Mouse (Mus musculus): ENCODE measurements around the gene Ugt1a6b. TPM values are rescaled to one million over a fixed set of nuclear protein-coding genes. Genes with fewer than 3 reads are reported as not detected.

The Ugt1a6b gene
- polyA plus RNA-seq, 1 experiment from 2014 or later, result 10.9 TPM

DNA sequence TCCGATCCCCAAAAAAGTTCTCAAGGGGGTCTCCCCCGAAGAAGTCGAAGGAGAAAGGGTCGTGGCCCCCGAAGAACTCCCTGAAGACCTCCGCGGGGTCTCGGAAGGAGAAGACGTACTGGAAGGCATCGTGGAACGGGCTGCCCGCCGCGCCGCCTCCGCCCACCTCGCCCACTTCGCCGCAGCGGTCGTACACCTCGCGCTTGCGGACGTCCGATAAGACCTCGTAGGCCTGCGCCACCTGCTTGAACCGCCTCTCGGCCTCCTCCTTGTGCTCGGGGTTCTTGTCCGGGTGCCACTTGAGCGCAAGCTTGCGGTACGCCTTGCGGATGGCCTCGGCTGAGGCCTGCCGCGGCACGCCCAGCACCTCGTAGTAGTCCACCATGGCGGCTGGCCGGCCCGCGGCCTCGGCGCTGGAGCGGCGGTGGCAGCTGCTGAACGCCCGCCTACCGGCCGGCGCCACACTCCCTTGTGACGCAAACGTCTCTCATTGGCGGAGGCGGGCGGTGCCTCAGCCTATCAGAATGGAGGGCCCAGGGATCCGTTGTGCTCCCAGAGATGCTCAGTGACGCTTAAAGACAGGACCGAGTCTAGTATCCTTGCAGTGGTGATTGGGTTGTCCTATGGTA, 102.4 kb downstream of the Ugt1a6b start, which contains the start of gene Dnajb3:
Gene Dnajb3 (minus strand): TSS at position 489 of the 629 bp plus-strand sequence.
- Histone ChIP-seq H3K36me3 (replicated peaks) (no peaks in the 10 kb centered on the region), H3K27ac (replicated peaks) (peak within 1 kb of the TSS; percentile 91), H3K4me3 (replicated peaks) (peak within 1 kb of the TSS; percentile 68), H3K9me3 (replicated peaks) (no peaks in the 10 kb centered on the region), H3K4me1 (replicated peaks) (peaks cover 42% of the 10 kb centered on the region), H3K9ac (peak within 1 kb of the TSS; percentile 75), H3K27me3 (peaks cover 3% of the 10 kb centered on the region; the same call in 1 of the 2 replicates), H3K4me2 (peak within 1 kb of the TSS; percentile 81)
- WGBS (ENCODE audit: insufficient replicate concordance), result 7% methylated on average over 62 of the region's 62 CpGs
- ATAC-seq (ENCODE audit: insufficient read depth), result peak; percentile 84

DNA sequence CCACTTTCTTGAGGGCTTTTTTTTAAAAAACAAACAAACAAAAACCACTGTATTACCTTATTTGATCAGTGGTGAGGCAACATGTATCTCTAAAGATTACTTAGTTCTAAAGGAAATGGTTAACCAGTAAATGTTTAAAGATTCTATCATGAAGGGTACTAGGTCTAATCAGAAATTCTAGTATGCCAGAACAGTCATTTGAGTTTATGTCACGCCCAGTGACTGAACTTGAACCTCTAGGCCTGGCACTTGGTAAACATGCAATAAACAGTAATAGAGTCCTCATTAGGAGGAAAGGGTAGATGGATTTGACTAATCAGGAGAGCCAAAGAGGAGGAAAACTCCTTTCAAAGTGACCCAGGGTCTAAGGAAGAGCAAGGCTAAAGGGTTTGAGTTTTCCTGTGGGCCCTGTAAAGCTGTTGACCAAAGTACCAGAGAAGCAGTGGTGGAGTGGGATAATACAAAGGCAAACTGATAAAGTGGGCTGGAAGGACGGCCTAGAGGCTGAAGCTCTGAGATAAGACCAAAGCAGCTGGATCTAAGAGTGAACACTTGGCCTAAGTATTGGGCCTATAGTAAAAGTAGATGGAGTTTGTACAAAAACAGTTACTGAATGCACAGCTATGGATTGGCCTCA, 103.9 kb downstream of the Ugt1a6b start:
- ATAC-seq (ENCODE audit: insufficient read depth), result peak; percentile 87
- Histone ChIP-seq H3K27ac (replicated peaks) (peak overlapping the region; percentile 91), H3K4me3 (replicated peaks) (no peak overlapping the region), H3K4me1 (replicated peaks) (peaks cover 42% of the 10 kb centered on the region), H3K27me3 (no peaks in the 10 kb centered on the region), H3K36me3 (replicated peaks) (no peaks in the 10 kb centered on the region), H3K9ac (peak overlapping the region; percentile 23), H3K9me3 (replicated peaks) (peaks cover 3% of the 10 kb centered on the region; the same call in 1 of the 2 replicates), H3K4me2 (peak overlapping the region; percentile 48)
- WGBS (ENCODE audit: insufficient replicate concordance), result 21% methylated on average over 2 of the region's 2 CpGs

DNA sequence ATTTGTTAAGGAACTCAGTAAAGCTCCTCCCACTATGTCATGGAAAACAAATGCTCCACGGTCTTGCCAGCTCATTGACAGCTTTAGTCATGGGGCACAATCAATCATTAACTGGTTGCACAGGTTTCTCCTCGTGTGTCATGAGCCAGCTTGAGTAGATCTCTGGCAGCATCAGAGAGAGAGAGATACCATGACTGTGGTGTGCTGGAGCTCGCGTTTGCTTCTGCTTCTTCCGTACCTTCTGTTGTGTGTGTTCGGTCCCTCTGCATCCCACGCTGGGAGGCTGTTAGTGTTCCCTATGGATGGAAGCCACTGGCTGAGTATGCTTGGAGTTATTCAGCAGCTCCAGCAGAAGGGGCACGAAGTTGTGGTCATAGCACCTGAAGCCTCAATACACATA, 108.8 kb downstream of the Ugt1a6b start, which contains the start of gene Ugt1a1:
Gene Ugt1a1 (plus strand): TSS at position 148 of the 400 bp plus-strand sequence.
- H3K36me3 ChIP-seq (replicated peaks), result no peaks in the 10 kb centered on the region
- H3K9ac ChIP-seq, result no peak within 1 kb of the TSS
- no peak within 1 kb of the TSS for H3K4me3 ChIP-seq (replicated peaks)
- no peaks in the 10 kb centered on the region for H3K27me3 ChIP-seq
- H3K4me2 ChIP-seq, result no peak within 1 kb of the TSS
- H3K4me1 ChIP-seq (replicated peaks), result peaks cover 19% of the 10 kb centered on the region
- no peak for ATAC-seq (ENCODE audit: insufficient read depth)
- no peak within 1 kb of the TSS for H3K27ac ChIP-seq (replicated peaks)
- H3K9me3 ChIP-seq (replicated peaks), result peaks cover 31% of the 10 kb centered on the region
- 55% methylated on average over 8 of the region's 8 CpGs for WGBS (ENCODE audit: insufficient replicate concordance)

DNA sequence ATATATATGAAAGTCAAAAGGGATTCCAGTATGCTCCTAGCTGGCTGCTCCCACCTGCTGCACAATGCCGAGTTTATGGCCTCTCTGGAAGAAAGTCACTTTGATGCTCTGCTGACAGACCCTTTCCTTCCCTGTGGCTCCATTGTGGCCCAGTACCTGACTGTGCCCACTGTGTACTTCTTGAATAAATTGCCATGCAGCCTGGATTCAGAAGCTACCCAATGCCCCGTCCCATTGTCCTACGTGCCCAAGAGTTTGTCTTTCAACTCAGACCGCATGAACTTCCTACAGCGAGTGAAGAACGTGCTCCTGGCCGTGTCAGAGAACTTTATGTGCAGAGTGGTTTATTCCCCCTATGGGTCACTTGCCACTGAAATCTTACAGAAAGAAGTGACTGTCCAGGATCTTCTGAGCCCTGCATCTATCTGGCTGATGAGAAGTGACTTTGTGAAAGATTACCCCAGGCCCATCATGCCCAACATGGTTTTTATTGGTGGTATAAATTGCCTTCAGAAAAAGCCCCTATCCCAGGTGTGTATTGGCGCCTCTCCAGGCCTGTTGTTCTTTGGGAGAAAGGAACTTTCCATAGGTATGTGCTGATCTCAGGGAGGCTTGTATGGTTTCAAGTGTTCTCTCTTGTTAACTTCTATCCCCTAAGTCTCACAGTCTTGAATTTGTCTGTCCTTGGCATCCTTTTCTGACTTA, 109.4 kb downstream of the Ugt1a6b start:
- Histone ChIP-seq H3K27ac (replicated peaks) (no peak overlapping the region), H3K4me2 (no peak overlapping the region), H3K9me3 (replicated peaks) (peaks cover 38% of the 10 kb centered on the region), H3K4me3 (replicated peaks) (no peak overlapping the region), H3K36me3 (replicated peaks) (no peaks in the 10 kb centered on the region), H3K27me3 (no peaks in the 10 kb centered on the region), H3K9ac (no peak overlapping the region), H3K4me1 (replicated peaks) (peaks cover 12% of the 10 kb centered on the region)
- 47% methylated on average over 8 of the region's 8 CpGs for WGBS (ENCODE audit: insufficient replicate concordance)
- ATAC-seq (ENCODE audit: insufficient read depth), result no peak

DNA sequence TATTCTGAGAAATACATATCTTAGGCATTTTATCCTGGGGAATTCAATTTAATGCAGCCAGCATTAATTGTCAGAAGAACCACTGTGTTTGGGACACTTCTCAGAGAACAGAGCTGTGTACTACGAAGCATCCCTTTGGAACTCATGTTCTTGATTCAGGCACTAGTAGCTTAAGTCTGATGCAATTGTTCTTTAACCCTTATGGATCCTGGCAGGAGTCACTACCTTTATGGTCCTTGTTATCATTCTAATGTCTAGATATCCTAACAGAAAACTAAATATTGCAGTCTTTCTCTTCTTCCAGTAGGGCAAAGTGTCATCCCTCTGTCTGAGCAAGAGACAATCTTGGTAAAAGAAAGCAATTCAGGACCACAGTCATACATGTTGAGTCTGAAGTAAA, 110.0 kb downstream of the Ugt1a6b start:
- H3K4me1 ChIP-seq (replicated peaks), result peaks cover 8% of the 10 kb centered on the region
- peaks cover 40% of the 10 kb centered on the region for H3K9me3 ChIP-seq (replicated peaks)
- H3K4me3 ChIP-seq (replicated peaks), result no peak overlapping the region
- H3K27ac ChIP-seq (replicated peaks), result no peak overlapping the region
- no peak overlapping the region for H3K4me2 ChIP-seq
- H3K36me3 ChIP-seq (replicated peaks), result no peaks in the 10 kb centered on the region
- H3K27me3 ChIP-seq, result no peaks in the 10 kb centered on the region
- no peak overlapping the region for H3K9ac ChIP-seq
- 46% methylated on average over 1 of the region's 1 CpGs for WGBS (ENCODE audit: insufficient replicate concordance)
- ATAC-seq (ENCODE audit: insufficient read depth), result no peak

DNA sequence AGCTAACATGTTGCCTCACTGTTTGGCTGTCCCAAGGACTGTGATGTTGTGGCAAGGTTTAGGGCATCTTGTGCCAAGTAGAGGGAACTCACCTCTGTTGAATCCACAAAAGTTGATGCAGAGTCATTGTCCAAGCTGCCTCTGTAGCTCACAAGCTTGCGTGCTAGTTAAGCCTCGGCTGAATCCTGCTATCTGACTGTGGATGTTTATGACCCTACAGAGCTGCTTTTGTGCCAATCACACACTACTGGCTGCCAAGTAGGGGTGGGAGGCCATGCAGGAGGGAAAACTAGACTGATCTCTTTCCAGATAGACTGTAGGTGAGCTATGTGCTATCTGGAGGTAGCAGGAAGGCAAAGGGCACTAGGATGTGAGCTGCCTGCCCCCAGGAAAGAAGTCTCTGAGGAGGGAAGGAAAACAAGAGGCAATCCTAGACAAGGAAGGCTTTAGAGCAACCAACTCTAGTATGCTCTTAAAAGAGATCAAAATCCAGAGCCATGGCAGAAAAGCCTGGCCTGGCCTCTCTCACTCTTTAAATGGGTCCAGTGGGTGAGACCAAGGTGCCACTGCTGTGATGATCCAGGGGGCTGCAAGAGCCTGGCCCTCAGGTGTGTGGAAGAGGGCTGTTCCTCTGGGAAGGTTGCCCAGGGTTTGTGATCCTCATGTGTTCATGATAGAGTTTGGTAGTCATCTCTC, 110.9 kb downstream of the Ugt1a6b start:
- Histone ChIP-seq H3K27me3 (no peaks in the 10 kb centered on the region), H3K27ac (replicated peaks) (no peak overlapping the region), H3K4me1 (replicated peaks) (no peaks in the 10 kb centered on the region), H3K9ac (no peak overlapping the region), H3K4me3 (replicated peaks) (no peak overlapping the region), H3K9me3 (replicated peaks) (peaks cover 40% of the 10 kb centered on the region), H3K4me2 (no peak overlapping the region), H3K36me3 (replicated peaks) (no peaks in the 10 kb centered on the region)
- ATAC-seq (ENCODE audit: insufficient read depth), result no peak
- 59% methylated on average over 2 of the region's 2 CpGs for WGBS (ENCODE audit: insufficient replicate concordance)

DNA sequence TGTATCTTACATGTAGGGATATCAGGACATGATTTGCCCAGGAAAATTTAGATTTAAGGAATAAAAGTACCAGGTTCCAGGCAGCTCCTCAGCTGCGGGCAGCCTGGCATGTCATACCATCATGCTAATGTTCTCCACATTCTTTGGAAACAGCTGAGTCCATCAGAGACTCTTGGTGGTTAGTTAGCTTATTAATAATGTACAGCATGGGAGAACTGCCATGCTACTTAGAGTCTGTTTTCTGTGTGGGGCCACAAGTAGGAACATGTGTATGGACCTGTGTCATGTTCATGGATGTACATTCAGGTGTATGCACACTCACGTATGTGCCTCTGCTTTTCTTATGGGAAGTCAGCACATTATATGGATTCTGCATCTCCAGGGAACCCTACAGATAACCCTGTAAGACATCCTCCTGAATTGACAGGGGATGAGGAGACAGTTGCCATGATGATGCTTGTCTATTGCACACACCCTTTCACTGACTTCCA, 111.5 kb downstream of the Ugt1a6b start:
- H3K27ac ChIP-seq (replicated peaks), result no peak overlapping the region

DNA sequence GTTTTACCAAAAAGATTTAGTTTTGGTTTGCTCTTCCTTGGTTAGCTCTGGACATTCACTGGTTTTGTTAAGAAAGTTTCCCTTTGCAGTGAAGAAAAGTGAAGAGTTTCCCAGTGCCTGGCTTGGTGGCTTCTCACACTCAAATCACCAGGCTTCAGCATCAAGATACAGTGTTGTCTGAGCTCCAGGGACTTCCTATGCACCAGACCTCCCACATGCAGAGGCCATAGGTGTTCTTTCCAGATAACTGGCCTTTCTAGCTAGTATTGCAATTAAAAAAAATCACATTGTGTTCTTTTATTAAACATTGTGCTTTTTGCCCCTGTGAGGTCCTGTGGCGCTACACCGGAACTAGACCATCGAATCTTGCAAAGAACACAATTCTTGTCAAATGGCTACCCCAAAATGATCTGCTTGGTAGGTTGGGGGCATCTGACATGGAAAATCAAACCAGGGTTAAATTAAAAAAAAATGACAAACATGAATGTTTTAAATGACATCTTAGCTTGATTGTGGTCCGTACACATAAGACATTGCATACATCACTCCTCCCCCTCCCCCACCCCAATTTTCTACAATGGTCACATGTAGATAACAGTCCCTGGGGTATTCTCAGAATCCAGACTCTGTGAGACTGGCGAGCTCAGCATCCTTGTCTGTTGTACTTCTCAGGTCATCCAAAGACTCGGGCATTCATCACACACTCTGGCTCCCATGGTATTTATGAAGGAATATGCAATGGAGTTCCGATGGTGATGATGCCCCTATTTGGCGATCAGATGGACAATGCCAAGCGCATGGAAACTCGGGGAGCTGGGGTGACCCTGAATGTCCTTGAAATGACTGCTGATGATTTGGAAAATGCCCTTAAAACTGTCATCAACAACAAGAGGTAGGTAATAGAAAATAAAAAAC, 112.7 kb downstream of the Ugt1a6b start:
- H3K9ac ChIP-seq, result no peak overlapping the region
- H3K9me3 ChIP-seq (replicated peaks), result peaks cover 40% of the 10 kb centered on the region
- no peak overlapping the region for H3K4me2 ChIP-seq
- no peaks in the 10 kb centered on the region for H3K27me3 ChIP-seq
- H3K4me3 ChIP-seq (replicated peaks), result no peak overlapping the region
- H3K4me1 ChIP-seq (replicated peaks), result no peaks in the 10 kb centered on the region
- H3K36me3 ChIP-seq (replicated peaks), result no peaks in the 10 kb centered on the region
- no peak for ATAC-seq (ENCODE audit: insufficient read depth)
- WGBS (ENCODE audit: insufficient replicate concordance), result 54% methylated on average over 10 of the region's 10 CpGs
- no peak overlapping the region for H3K27ac ChIP-seq (replicated peaks)

More for the DNA sequence above, 111.5 kb downstream of the Ugt1a6b start:
- no peaks in the 10 kb centered on the region for H3K27me3 ChIP-seq
- no peaks in the 10 kb centered on the region for H3K4me1 ChIP-seq (replicated peaks)
- peaks cover 40% of the 10 kb centered on the region for H3K9me3 ChIP-seq (replicated peaks)
- no peaks in the 10 kb centered on the region for H3K36me3 ChIP-seq (replicated peaks)
- WGBS (ENCODE audit: insufficient replicate concordance), result 53% methylated on average over 2 of the region's 2 CpGs
- no peak overlapping the region for H3K4me2 ChIP-seq
- H3K9ac ChIP-seq, result no peak overlapping the region
- no peak for ATAC-seq (ENCODE audit: insufficient read depth)
- H3K4me3 ChIP-seq (replicated peaks), result no peak overlapping the region

DNA sequence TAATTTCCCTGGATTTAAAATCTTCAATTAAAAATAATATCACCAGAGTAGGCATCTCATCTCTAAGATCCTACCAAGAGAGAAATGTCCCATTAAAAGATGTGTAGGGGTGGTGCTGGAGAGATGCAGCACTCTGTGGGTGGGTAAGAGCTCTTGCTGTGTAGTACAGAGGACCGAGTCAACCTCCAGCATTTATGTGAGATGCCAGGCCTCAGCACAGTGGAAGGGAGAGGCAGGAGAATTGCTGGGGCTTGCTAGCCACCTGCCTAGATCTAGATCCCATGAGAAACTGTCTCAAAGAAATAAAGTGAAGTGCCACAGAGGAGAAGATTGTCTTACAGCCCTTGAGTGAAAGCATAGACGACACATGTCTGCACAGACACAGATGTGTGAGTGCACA, 113.5 kb downstream of the Ugt1a6b start:
- H3K27ac ChIP-seq (replicated peaks), result no peak overlapping the region
- no peak overlapping the region for H3K4me3 ChIP-seq (replicated peaks)
- no peak for ATAC-seq (ENCODE audit: insufficient read depth)
- H3K4me1 ChIP-seq (replicated peaks), result no peaks in the 10 kb centered on the region
- H3K9me3 ChIP-seq (replicated peaks), result peaks cover 40% of the 10 kb centered on the region
- H3K36me3 ChIP-seq (replicated peaks), result no peaks in the 10 kb centered on the region
- H3K27me3 ChIP-seq, result no peaks in the 10 kb centered on the region
- no peak overlapping the region for H3K9ac ChIP-seq
- 41% methylated on average over 2 of the region's 2 CpGs for WGBS (ENCODE audit: insufficient replicate concordance)
- no peak overlapping the region for H3K4me2 ChIP-seq

DNA sequence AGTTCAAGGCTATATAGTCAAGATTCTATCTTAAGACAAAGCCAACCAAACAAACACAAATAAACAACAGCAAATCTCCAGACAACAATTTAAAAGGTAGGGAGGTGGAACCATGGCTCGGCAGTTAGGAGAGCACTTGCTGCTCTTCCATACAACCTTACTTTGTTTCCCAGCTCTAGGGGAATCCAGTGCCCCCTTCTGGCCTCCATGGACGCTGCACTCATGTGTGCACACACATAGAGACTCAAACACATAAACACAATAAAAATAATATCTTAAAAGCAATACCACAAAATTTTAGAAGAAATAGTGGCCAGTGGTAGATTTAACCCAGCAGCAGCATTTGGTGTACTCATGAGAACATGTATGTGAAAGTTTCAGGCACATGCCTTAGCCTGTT, 114.1 kb downstream of the Ugt1a6b start:
- Histone ChIP-seq H3K4me3 (replicated peaks) (no peak overlapping the region), H3K36me3 (replicated peaks) (no peaks in the 10 kb centered on the region), H3K27me3 (no peaks in the 10 kb centered on the region), H3K4me2 (no peak overlapping the region), H3K9me3 (replicated peaks) (peaks cover 35% of the 10 kb centered on the region), H3K4me1 (replicated peaks) (no peaks in the 10 kb centered on the region), H3K27ac (replicated peaks) (no peak overlapping the region), H3K9ac (no peak overlapping the region)
- 46% methylated on average over 2 of the region's 2 CpGs for WGBS (ENCODE audit: insufficient replicate concordance)
- no peak for ATAC-seq (ENCODE audit: insufficient read depth)
